Mouse (Mus musculus) stomach, embryonic 14.5 days (tissue): ENCODE measurements around the gene Zfp719. TPM values are rescaled to one million over a fixed set of nuclear protein-coding genes. Genes with fewer than 3 reads are reported as not detected.
A peak's percentile ranks its signal among the peaks of the same experiment; 100 is the strongest.

Experiments used
- ATAC-seq: fragments of 200-750 bp; cut with Nextera tagmentation; 2 replicates; pipeline ENCODE4 v1.8.0; 2017; ENCODE audit warnings: low read depth, moderate TSS enrichment; ENCODE audit not compliant: insufficient number of reproducible peaks, insufficient read depth, low FRiP score
- H3K27ac ChIP-seq: fragments of 300-500 bp; sonication (generic); 2 replicates; pipeline ENCODE4 v1.5.1; 2014; ENCODE audit warnings: mild to moderate bottlenecking, low read length, moderate library complexity, mixed read lengths
- H3K27me3 ChIP-seq: fragments of 300-500 bp; sonication (generic); 2 replicates; pipeline ENCODE4 v1.6.1; 2014; ENCODE audit warnings: low read length, control low read depth, mixed read lengths; ENCODE audit not compliant: control insufficient read depth, insufficient read depth
- H3K36me3 ChIP-seq: fragments of 300-500 bp; sonication (generic); 2 replicates; pipeline ENCODE4 v1.6.1; 2014; ENCODE audit warnings: mild to moderate bottlenecking, control low read depth, low read length, moderate library complexity, mixed read lengths; ENCODE audit not compliant: control insufficient read depth, insufficient read depth
- H3K4me1 ChIP-seq: fragments of 300-500 bp; sonication (generic); 2 replicates; pipeline ENCODE4 v1.6.1; 2014; ENCODE audit warnings: low read length, control low read depth, mixed read lengths; ENCODE audit not compliant: control insufficient read depth, insufficient read depth
- H3K4me2 ChIP-seq: fragments of 300-500 bp; sonication (generic); replicated peaks from 2 replicates; pipeline ENCODE4 v1.6.1; 2014; ENCODE audit warnings: low read depth, low read length, control low read depth
- H3K4me3 ChIP-seq: fragments of 300-500 bp; sonication (generic); 2 replicates; pipeline ENCODE4 v1.5.1; 2014; ENCODE audit warnings: low read depth, low read length, control low read depth
- H3K9ac ChIP-seq: fragments of 300-500 bp; sonication (generic); replicated peaks from 2 replicates; pipeline ENCODE4 v1.6.1; 2014; ENCODE audit warnings: low read depth, mild to moderate bottlenecking, control low read depth, low read length, moderate library complexity, mixed read lengths
- H3K9me3 ChIP-seq: fragments of 300-500 bp; sonication (generic); 2 replicates; pipeline ENCODE4 v1.6.1; 2016; ENCODE audit warnings: low read depth, low read length, control low read depth; ENCODE audit not compliant: control insufficient read depth
- WGBS: fragments of 180-500 bp; shearing (Covaris S2); extraction: QIAGEN DNeasy Blood & Tissue Kit; methylation state at CpG from one replicate; pipeline ENCODE4 v1.1.7; 2014; 5-methylcytosine and 5-hydroxymethylcytosine counted together
- polyA plus RNA-seq: library from polyadenylated mRNA; unstranded; fragments of >200 nt; fragmentation: Nextera tagmentation; extraction: Ambion mirVana; gene quantifications from 2 replicates; pipeline ENCODE4 v1.2.1, GENCODE M21; 2014

The Zfp719 gene
- polyA plus RNA-seq, 1 experiment from 2014 or later: 14.8 TPM

DNA sequence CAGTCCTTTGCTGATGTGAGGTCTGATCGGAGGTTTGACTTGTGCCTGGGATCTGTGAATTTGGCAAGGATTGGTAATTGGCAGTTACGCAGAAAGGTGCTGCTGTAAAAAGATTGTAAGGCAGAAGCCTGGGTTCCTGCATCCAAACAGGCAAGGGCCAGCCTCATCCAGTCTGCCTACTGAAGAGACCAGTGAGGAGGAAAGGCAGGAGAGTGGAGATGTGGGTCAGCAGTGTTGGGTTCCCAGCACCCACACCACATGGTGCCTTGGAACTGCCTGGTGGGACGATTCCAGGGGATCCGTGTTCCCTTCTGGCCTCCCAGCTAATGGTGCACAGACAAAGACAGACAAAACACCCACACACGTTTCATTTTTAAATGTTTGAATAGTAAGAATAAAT lies 1.1 kb downstream of the Zfp719 start:
- no peak for ATAC-seq
- H3K4me2 ChIP-seq: peak overlapping the region; percentile 54
- H3K27me3 ChIP-seq: no peaks in the 10 kb centered on the region
- 52% methylated on average over 5 of the region's 5 CpGs for WGBS
- no peak overlapping the region for H3K27ac ChIP-seq
- H3K4me3 ChIP-seq: peak overlapping the region; percentile 52
- H3K36me3 ChIP-seq: peaks cover 16% of the 10 kb centered on the region
- H3K4me1 ChIP-seq: peaks cover 4% of the 10 kb centered on the region; the same call in 1 of the 2 replicates
- peak overlapping the region; percentile 45 for H3K9ac ChIP-seq
- H3K9me3 ChIP-seq: no peaks in the 10 kb centered on the region

DNA sequence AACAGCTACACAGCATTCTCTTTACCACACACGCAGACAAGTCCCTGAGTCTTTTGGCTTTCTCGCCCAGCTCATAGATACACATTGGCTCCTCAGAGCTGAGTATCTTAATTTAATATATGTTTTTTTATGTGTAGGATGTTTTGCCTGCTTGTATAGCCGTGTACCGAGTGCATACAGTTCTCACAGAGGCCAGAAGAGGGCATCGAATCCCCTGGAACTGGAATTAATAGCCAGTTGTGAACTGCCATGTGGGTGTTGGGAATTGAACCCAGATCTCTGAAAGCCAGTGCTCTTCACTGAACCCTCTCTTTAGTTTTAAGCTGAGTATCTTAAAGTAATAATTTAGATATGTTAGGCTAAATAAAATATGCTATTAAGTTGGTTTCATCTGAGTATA lies 5.4 kb downstream of the Zfp719 start:
- H3K9ac ChIP-seq: no peak overlapping the region
- H3K27me3 ChIP-seq: no peaks in the 10 kb centered on the region
- H3K4me3 ChIP-seq: no peak overlapping the region
- H3K4me1 ChIP-seq: peaks cover 4% of the 10 kb centered on the region; the same call in 1 of the 2 replicates
- 93% methylated on average over 5 of the region's 5 CpGs for WGBS
- H3K9me3 ChIP-seq: no peaks in the 10 kb centered on the region
- peaks cover 45% of the 10 kb centered on the region for H3K36me3 ChIP-seq
- no peak overlapping the region for H3K27ac ChIP-seq
- no peak for ATAC-seq
- H3K4me2 ChIP-seq: no peak overlapping the region

DNA sequence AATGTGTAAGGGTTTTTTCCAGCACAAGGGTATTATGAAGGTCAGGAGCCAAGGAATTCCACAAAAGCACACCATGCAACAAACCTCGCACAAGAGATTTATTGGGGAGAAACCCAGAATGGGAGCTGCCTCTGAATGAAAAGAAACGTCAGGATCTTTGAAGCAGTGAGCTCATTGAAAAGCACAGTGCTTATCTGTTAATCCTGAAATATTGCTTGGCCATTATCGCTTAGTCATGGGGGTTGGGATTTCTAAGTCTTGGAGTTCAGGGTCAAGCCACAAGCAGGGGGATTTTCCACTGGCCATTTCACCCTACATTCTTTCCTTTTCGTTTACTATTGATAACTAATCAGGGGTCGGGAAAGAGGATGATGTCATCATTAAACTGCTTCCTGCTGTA lies 22.5 kb downstream of the Zfp719 start:
- H3K4me2 ChIP-seq: no peak overlapping the region
- WGBS: 20% methylated on average over 5 of the region's 5 CpGs
- no peaks in the 10 kb centered on the region for H3K27me3 ChIP-seq
- H3K4me1 ChIP-seq: no peaks in the 10 kb centered on the region
- ATAC-seq: no peak
- no peak overlapping the region for H3K9ac ChIP-seq
- no peaks in the 10 kb centered on the region for H3K36me3 ChIP-seq
- H3K9me3 ChIP-seq: no peaks in the 10 kb centered on the region
- no peak overlapping the region for H3K27ac ChIP-seq
- no peak overlapping the region for H3K4me3 ChIP-seq

DNA sequence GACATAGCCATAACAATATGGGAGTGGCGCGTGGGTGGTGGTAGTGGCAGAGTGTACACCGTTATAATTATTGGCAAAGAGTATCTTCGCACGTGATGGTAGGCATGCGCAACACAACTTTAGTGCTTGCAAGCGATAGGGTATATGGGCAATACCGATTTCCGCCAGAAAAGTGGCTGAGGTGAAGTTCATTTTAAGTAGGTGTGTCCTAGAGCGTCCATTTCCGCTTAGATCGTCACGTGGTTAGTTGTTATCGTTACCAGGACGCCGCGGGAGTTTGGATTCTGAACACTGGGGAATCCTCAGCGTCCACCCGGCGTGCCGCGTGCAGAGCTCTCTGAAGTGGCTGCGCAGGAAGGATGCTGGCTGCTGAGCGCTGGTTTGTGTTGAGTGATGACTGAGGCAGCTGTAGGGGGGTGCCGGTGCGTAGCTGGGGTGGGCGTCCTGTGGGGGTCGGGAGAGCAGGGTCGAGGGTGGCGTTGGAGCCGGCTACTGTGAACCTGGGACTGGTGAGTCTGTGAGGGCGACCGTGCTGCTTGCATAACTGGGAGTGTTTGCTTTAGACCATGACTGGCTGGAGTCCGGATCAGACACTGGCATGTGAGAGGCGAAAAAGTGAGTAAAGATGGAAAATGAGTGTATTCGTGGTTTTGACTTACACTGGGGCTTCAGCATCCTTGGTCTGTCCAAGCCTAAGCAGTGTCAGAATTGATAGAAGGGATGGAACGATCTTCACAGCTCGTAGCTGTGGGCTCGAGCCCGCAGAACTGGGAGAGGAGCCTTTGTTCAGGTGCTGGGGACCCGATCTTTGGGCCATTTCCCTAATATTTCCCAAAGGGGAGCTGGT lies 27.7 kb downstream of the Zfp719 start, which contains the start of gene Zfp819:
Gene Zfp819, plus strand, starts transcription at position 274 of the 847 bp plus-strand sequence.
- peak within 1 kb of the TSS; percentile 31 for H3K4me3 ChIP-seq
- H3K9ac ChIP-seq: no peak within 1 kb of the TSS
- H3K36me3 ChIP-seq: no peaks in the 10 kb centered on the region
- no peaks in the 10 kb centered on the region for H3K27me3 ChIP-seq
- ATAC-seq: peak; percentile 82
- no peaks in the 10 kb centered on the region for H3K9me3 ChIP-seq
- peak within 1 kb of the TSS; percentile 61 for H3K4me2 ChIP-seq
- H3K4me1 ChIP-seq: no peaks in the 10 kb centered on the region
- H3K27ac ChIP-seq: no peak within 1 kb of the TSS
- WGBS: 14% methylated on average over 41 of the region's 41 CpGs

DNA sequence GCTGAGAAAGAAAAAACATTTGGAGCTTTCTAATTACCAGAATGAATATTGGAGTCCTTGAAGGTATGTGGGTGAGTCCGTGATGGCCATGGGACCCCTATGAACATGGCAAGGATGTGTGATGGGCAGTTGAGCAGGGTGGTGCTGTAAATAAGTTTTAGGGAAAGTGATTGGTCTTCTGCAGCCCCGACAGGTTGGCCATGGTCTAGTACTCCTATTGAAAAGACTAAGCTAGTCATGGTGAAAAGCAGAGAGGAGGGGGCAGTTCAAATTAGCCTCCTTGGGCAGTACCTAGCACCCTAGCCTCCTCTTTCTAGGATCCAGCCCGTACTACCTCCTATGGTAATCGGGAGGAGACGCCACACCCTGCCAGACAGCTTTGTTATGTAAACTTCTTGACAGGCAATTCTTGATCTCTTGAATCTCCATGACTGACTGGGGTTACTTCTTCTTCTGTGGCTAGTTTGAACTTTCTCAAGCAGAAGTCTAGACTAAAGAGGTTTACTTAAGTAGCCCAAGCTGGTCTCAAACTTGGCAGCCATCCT lies 28.4 kb downstream of the Zfp719 start:
- no peak overlapping the region for H3K4me3 ChIP-seq
- WGBS: 37% methylated on average over 5 of the region's 5 CpGs
- no peaks in the 10 kb centered on the region for H3K36me3 ChIP-seq
- no peaks in the 10 kb centered on the region for H3K4me1 ChIP-seq
- H3K4me2 ChIP-seq: no peak overlapping the region
- H3K27ac ChIP-seq: no peak overlapping the region
- H3K27me3 ChIP-seq: no peaks in the 10 kb centered on the region
- ATAC-seq: no peak
- H3K9me3 ChIP-seq: no peaks in the 10 kb centered on the region
- no peak overlapping the region for H3K9ac ChIP-seq

DNA sequence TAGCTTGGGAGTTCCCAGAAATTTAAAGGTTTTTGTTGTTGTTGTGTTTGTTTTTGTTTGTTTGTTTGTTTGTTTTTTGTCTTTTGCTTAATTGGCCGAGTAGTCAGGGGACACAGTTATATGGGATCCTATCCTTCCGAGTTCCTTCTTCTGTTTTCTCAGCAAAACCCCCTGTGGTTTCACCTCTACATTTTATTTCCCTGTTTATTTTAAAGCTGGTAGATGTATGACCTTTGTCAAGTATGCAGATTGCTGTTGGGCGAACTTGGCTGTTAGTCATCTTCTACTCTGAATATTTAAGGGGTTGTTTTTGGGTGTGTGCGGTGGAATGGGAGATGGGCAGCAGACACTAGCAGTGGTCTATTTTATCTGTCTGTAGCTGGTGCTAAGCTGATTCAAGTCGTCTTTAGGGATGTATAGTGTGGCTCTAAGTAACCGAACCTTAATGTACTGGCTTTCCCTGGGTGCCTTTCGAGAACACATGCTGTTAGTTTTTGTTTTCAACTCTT lies 29.0 kb downstream of the Zfp719 start:
- Histone ChIP-seq H3K27ac (no peak overlapping the region), H3K9me3 (no peaks in the 10 kb centered on the region), H3K4me2 (no peak overlapping the region), H3K27me3 (no peaks in the 10 kb centered on the region), H3K4me3 (no peak overlapping the region), H3K9ac (no peak overlapping the region), H3K4me1 (no peaks in the 10 kb centered on the region), H3K36me3 (no peaks in the 10 kb centered on the region)
- ATAC-seq: no peak
- 66% methylated on average over 7 of the region's 7 CpGs for WGBS

DNA sequence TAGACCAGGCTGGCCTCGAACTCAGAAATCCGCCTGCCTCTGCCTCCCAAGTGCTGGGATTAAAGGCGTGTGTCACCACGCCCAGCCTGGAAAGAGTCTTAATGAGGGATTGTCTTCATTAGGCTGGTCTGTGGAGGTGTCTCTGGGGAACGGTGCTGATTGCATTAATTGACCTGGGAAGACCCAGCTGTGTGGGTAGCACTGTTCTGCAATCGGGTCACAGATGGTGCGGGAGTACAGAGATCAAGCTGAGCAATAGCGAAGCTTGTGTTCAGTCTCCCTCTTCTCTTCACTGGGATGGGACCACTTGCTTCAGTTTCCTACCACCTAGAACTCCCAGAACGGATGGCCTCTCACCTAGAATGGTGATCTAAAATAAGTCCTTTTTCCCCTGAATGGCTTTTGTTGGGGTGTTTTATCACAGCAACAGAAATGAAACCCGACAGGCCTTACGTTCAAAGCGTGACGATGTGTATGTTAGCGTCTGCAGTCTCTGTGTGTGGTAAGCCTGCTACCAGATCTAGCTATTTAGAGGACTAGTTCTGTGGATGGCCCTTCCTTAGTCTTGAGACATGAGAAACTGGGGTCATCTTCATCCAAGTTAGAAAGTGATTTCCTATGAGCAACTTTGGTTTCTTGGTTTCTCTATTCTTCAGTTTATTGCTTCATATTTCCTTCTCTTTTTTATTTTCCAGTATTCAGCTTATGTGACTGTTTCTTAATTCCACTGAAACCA lies 34.6 kb downstream of the Zfp719 start:
- Histone ChIP-seq H3K4me3 (no peak overlapping the region), H3K36me3 (no peaks in the 10 kb centered on the region), H3K9me3 (no peaks in the 10 kb centered on the region), H3K4me2 (no peak overlapping the region), H3K27ac (no peak overlapping the region), H3K9ac (no peak overlapping the region), H3K4me1 (no peaks in the 10 kb centered on the region), H3K27me3 (no peaks in the 10 kb centered on the region)
- no peak for ATAC-seq
- WGBS: 91% methylated on average over 14 of the region's 14 CpGs

DNA sequence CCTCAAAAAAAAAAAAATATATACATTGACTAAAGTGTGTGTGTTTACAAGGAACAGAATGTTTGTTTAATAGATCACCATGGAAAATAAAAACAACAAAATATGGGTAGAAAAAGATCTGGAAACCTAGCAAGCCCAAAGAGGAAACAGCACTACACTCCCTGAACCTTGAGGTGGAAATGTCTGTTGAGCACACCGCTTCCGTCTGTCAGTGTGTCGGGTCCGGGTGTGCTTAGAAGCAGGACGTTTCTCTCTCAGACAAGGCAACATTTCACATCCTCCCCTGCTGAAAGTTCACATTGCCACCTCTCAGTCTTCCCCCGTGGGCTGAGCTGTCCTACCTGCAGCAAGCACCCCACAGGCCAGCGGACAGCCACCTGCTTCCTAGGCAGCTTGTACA lies 43.5 kb downstream of the Zfp719 start:
- Histone ChIP-seq H3K9ac (no peak overlapping the region), H3K36me3 (no peaks in the 10 kb centered on the region), H3K4me1 (no peaks in the 10 kb centered on the region), H3K9me3 (no peaks in the 10 kb centered on the region), H3K4me2 (no peak overlapping the region), H3K27me3 (no peaks in the 10 kb centered on the region), H3K4me3 (no peak overlapping the region), H3K27ac (no peak overlapping the region)
- WGBS: 77% methylated on average over 7 of the region's 7 CpGs
- no peak for ATAC-seq
